Mouse (Mus musculus): ENCODE measurements around the gene Rhox13. TPM values are rescaled to one million over a fixed set of nuclear protein-coding genes. Genes with fewer than 3 reads are reported as not detected.

Rhox13 gene
- not detected in 2 replicates for polyA plus RNA-seq (2015; fragmentation: Nextera tagmentation; extraction: Ambion mirVana)

GRCm38 (mm10) chrX:38120982-38121381, at the start of gene Rhox13:
TSS of gene Rhox13 (plus strand) at chrX:38121219.
- Histone ChIP-seq H3K27ac (no peak within 1 kb of the TSS), H3K4me3 (no peak within 1 kb of the TSS), H3K9me3 (peaks cover 16% of the 10 kb centered on the region; the same call in 1 of the 2 replicates), H3K36me3 (no peaks in the 10 kb centered on the region), H3K27me3 (no peaks in the 10 kb centered on the region), H3K9ac (no peak within 1 kb of the TSS), H3K4me1 (replicated peaks) (no peaks in the 10 kb centered on the region), H3K4me2 (no peak within 1 kb of the TSS)
- WGBS: 95% methylated on average over 20 of the region's 20 CpGs
- ATAC-seq (ENCODE audit: low FRiP score): no peak

DNA sequence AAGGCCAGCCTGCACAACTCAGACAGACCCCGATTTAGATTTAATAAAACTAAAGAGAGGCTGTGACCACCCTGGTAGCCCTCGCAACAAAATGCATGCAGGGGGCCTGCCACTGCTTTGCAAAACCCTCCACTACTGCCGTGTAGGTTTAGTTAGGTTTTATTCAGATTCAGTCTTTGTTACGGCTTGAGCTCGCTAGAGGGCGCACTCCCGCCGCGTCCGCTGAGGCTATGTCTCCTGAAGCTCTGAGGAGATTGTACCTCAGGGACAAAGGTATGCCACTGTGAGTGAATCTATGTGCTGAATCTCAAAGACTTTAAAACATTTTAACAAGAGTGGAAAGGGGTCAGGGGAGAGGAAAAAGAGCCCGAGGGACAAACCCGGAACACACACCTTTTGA, 36.8 kb upstream of the Rhox13 start:
- no peak overlapping the region for H3K27ac ChIP-seq
- H3K36me3 ChIP-seq: no peaks in the 10 kb centered on the region
- no peaks in the 10 kb centered on the region for H3K4me1 ChIP-seq (replicated peaks)
- H3K27me3 ChIP-seq: no peaks in the 10 kb centered on the region
- no peak overlapping the region for H3K4me3 ChIP-seq
- ATAC-seq (ENCODE audit: low FRiP score): 0 out of 2 replicates have a peak, but pooled peaks have one; percentile 46
- H3K9ac ChIP-seq: no peak overlapping the region
- H3K9me3 ChIP-seq: no peaks in the 10 kb centered on the region
- WGBS: 16% methylated on average over 12 of the region's 12 CpGs
- no peak overlapping the region for H3K4me2 ChIP-seq

DNA sequence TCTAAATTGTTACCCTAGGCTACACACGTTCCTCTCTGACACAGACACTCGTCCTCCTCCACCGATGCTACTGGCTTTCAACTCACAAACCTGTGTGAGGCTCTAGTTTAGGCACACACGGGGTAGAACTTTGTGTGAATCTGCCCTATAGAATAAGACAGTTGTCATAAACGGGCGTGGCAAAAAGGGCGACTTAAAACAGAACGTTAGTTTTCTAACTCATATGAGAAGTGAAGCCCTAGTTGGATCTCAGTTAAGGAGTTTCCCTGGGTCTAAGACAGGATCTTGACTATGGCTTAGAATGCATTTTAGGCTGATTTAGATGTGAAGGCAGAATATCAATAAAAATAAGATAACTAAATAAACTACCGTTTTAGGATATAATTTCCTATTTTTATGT, 36.0 kb upstream of the Rhox13 start, which contains the start of gene Rhox11:
Rhox11 (minus strand) TSS at position 101 of the 400 bp plus-strand sequence.
- H3K36me3 ChIP-seq: no peaks in the 10 kb centered on the region
- H3K9ac ChIP-seq: no peak within 1 kb of the TSS
- H3K4me2 ChIP-seq: no peak within 1 kb of the TSS
- no peak within 1 kb of the TSS for H3K4me3 ChIP-seq
- H3K9me3 ChIP-seq: no peaks in the 10 kb centered on the region
- H3K27ac ChIP-seq: no peak within 1 kb of the TSS
- 87% methylated on average over 9 of the region's 9 CpGs for WGBS
- H3K4me1 ChIP-seq (replicated peaks): no peaks in the 10 kb centered on the region
- H3K27me3 ChIP-seq: no peaks in the 10 kb centered on the region
- ATAC-seq (ENCODE audit: low FRiP score): no peak

DNA sequence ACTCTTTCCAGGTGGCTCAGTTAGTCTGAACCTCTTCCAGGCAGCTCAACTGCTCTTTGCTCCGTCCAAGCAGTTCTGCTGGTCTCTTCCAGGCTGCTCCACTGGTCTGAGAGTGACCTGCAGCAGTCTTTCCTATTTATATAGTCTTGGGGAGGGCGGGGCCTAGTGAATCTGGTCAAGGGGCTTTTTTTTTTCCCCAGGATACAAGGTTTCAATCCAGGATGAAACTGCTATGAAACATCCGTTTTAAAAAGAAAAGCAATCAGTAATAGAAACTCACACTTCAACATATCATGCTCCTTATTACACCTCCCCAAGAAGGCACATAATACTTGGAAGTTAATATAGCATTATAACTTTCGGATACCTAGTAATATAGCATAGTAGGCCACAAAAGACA, 10.2 kb upstream of the Rhox13 start, which contains the start of gene Rhox12:
Rhox12 (minus strand) TSS at position 101 of the 400 bp plus-strand sequence.
- 76% methylated on average over 4 of the region's 4 CpGs for WGBS
- Histone ChIP-seq H3K27ac (no peak within 1 kb of the TSS), H3K9ac (no peak within 1 kb of the TSS), H3K9me3 (no peaks in the 10 kb centered on the region), H3K4me3 (no peak within 1 kb of the TSS), H3K4me1 (replicated peaks) (no peaks in the 10 kb centered on the region), H3K4me2 (no peak within 1 kb of the TSS), H3K27me3 (no peaks in the 10 kb centered on the region), H3K36me3 (no peaks in the 10 kb centered on the region)
- no peak for ATAC-seq (ENCODE audit: low FRiP score)

GRCm38 (mm10) chrX:38121478-38121877, 459 bp downstream of the Rhox13 start:
- no peak for ATAC-seq (ENCODE audit: low FRiP score)
- Histone ChIP-seq H3K4me2 (no peak overlapping the region), H3K27me3 (no peaks in the 10 kb centered on the region), H3K36me3 (no peaks in the 10 kb centered on the region), H3K27ac (no peak overlapping the region), H3K9me3 (peaks cover 16% of the 10 kb centered on the region; the same call in 1 of the 2 replicates), H3K4me3 (no peak overlapping the region), H3K4me1 (replicated peaks) (no peaks in the 10 kb centered on the region), H3K9ac (no peak overlapping the region)
- 87% methylated on average over 32 of the region's 34 CpGs for WGBS

DNA sequence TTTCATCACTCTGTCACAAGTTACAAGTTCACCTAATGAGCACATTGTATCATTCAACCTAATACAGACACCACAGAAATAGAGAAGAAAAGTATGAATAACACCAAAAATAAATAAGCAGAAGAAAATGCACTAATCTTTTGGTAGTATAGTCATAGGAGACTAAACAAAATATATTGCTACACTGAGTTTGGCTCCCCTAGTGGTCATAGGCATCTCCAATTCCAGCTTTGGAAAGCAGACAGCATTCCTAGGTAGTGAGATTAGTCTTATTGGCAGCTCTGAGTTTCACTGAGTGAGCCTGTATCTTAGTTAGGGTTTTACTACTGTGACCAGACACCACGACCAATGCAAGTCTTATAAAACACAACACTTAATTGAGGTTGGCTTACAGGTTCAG, 38.1 kb downstream of the Rhox13 start:
- no peaks in the 10 kb centered on the region for H3K9me3 ChIP-seq
- H3K27ac ChIP-seq: no peak overlapping the region
- H3K4me3 ChIP-seq: no peak overlapping the region
- no peak overlapping the region for H3K9ac ChIP-seq
- WGBS: 67% methylated on average over 1 of the region's 1 CpGs
- H3K27me3 ChIP-seq: no peaks in the 10 kb centered on the region
- H3K4me2 ChIP-seq: no peak overlapping the region
- H3K4me1 ChIP-seq (replicated peaks): no peaks in the 10 kb centered on the region
- no peak for ATAC-seq (ENCODE audit: low FRiP score)
- no peaks in the 10 kb centered on the region for H3K36me3 ChIP-seq

DNA sequence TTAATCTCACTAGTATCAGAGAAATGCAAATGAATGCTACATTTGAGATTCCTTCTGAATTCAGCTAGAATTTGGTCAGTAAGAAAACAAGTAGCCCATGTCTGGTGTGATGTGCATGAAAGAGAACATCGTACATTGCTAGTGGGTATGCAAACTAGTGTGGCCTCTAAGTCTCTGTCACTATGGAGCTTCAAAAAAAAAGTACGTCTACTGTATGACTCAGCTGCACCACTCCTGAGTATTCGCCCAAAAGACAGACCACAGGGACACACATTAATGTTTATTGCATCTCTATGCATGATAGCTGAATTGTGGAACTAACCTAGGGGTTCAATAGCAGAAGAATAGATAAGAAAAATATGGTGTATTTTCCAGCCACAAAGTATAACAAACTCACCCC, 44.3 kb downstream of the Rhox13 start:
- H3K27ac ChIP-seq: no peak overlapping the region
- no peak overlapping the region for H3K9ac ChIP-seq
- H3K36me3 ChIP-seq: no peaks in the 10 kb centered on the region
- WGBS: 92% methylated on average over 3 of the region's 3 CpGs
- no peaks in the 10 kb centered on the region for H3K27me3 ChIP-seq
- ATAC-seq (ENCODE audit: low FRiP score): no peak
- no peak overlapping the region for H3K4me3 ChIP-seq
- no peak overlapping the region for H3K4me2 ChIP-seq
- no peaks in the 10 kb centered on the region for H3K4me1 ChIP-seq (replicated peaks)
- no peaks in the 10 kb centered on the region for H3K9me3 ChIP-seq

GRCm38 (mm10) chrX:38166064-38166463, 45.0 kb downstream of the Rhox13 start:
- Histone ChIP-seq H3K27me3 (no peaks in the 10 kb centered on the region), H3K4me2 (no peak overlapping the region), H3K27ac (no peak overlapping the region), H3K9ac (no peak overlapping the region), H3K9me3 (no peaks in the 10 kb centered on the region), H3K4me3 (no peak overlapping the region), H3K4me1 (replicated peaks) (no peaks in the 10 kb centered on the region), H3K36me3 (no peaks in the 10 kb centered on the region)
- ATAC-seq (ENCODE audit: low FRiP score): no peak
- WGBS: 74% methylated on average over 9 of the region's 9 CpGs

DNA sequence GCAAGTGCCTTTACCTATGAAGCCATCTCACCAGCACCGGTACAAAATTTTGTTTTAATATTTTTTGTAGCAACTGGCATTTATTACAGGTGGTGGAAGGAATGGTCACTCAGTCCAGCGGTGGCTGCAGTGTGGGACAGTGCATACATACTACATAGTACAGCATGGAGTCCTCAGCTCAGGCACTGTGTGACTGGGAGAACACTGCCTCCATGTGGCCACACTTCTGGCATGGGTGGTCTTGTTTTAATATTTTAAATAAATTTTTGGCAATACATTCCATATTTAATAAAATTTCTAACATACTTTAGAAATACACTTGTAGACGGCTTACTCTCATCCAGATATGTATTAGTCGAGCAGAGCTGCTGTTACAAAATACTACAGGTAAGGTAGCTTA, 45.6 kb downstream of the Rhox13 start:
- 79% methylated on average over 4 of the region's 4 CpGs for WGBS
- Histone ChIP-seq H3K4me3 (no peak overlapping the region), H3K27me3 (no peaks in the 10 kb centered on the region), H3K36me3 (no peaks in the 10 kb centered on the region), H3K4me1 (replicated peaks) (no peaks in the 10 kb centered on the region), H3K4me2 (no peak overlapping the region), H3K9me3 (no peaks in the 10 kb centered on the region), H3K9ac (no peak overlapping the region), H3K27ac (no peak overlapping the region)
- no peak for ATAC-seq (ENCODE audit: low FRiP score)

Other genes starting within 250 kb of the Rhox13 start
- not detected in 2 replicates for gene Rhox8, start 242.3 kb upstream of the Rhox13 start, polyA plus RNA-seq (2015; fragmentation: Nextera tagmentation; extraction: Ambion mirVana)
- not detected in 2 replicates for gene Rhox7b, start 224.0 kb upstream of the Rhox13 start, polyA plus RNA-seq (2015; fragmentation: Nextera tagmentation; extraction: Ambion mirVana)
- not detected in 2 replicates for gene Rhox9, start 219.4 kb upstream of the Rhox13 start, polyA plus RNA-seq (2015; fragmentation: Nextera tagmentation; extraction: Ambion mirVana)
- not detected in 2 replicates for gene Btg1-ps1, start 102.4 kb upstream of the Rhox13 start, polyA plus RNA-seq (2015; fragmentation: Nextera tagmentation; extraction: Ambion mirVana)
- not detected in 2 replicates for gene Btg1-ps2, start 78.1 kb upstream of the Rhox13 start, polyA plus RNA-seq (2015; fragmentation: Nextera tagmentation; extraction: Ambion mirVana)
- not detected in 2 replicates for gene Rhox10, start 54.7 kb upstream of the Rhox13 start, polyA plus RNA-seq (2015; fragmentation: Nextera tagmentation; extraction: Ambion mirVana)
- not detected in 2 replicates for gene Rhox11, start 36.1 kb upstream of the Rhox13 start, polyA plus RNA-seq (2015; fragmentation: Nextera tagmentation; extraction: Ambion mirVana)
- gene Rhox12, start 10.3 kb upstream of the Rhox13 start, polyA plus RNA-seq (2015; fragmentation: Nextera tagmentation; extraction: Ambion mirVana): not detected in 2 replicates
- 5.4 and 5.9 TPM in 2 replicates for gene Zbtb33, start 68.6 kb downstream of the Rhox13 start, polyA plus RNA-seq (2015; fragmentation: Nextera tagmentation; extraction: Ambion mirVana)
- gene Tmem255a, start 131.2 kb downstream of the Rhox13 start, polyA plus RNA-seq (2015; fragmentation: Nextera tagmentation; extraction: Ambion mirVana): 38.7 and 44.8 TPM in 2 replicates
- gene Atp1b4, start 195.0 kb downstream of the Rhox13 start, polyA plus RNA-seq (2015; fragmentation: Nextera tagmentation; extraction: Ambion mirVana): not detected in 2 replicates

Data from hindbrain, embryonic 13.5 days (tissue).